In the genomic region with DNA sequence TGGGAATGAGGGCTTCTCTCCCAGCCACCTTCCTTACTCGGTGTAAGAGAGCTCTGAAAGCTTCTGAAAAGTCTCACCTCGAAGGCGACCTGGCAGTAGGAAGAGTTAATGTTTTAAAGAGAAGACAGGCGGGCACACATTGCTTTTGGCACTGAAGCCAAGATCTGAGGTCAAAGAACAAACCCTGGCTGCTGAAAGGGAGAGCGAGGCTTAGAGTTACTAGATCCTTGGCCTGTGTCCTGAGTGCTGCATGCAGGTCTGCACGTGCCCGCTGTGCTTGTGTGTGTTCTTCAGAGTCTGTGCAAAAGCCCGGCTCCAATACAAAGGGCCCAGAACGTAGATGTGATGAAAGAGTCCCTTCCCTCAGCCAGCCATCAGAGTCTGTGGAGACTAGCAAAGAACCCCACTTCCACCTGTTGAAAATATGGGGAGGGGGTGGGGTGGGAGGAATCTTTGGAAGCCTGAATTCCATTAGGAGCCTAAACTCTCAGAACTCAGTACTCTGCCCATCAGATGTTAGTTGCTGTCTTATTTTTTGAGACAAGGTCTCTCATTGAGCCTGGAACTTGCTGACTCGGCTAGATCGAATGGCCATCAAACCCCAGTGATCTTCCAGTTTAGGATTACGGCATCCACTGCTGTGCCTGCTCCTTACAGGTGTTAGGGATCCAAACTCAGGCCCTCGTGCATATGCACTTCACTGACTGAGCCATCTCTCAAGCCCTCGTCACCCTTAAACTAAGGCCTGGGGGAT, we compare ENCODE assay signal across 18 mouse cellular contexts. TPM values are rescaled to one million over a fixed set of nuclear protein-coding genes. Genes with fewer than 3 reads are reported as not detected.
DNase-seq lines count a peak whose midpoint lies in the region; ATAC-seq lines count a peak whose summit lies in the region.
"Had no signal": no experiment of that assay in that cellular context is flagged by ENCODE, and none has a peak within 500 bp of the region (broad histone marks: within the 10 kb centered on the region; RNA-seq: fewer than 3 reads in every experiment).

No protein-coding gene starts in this region.

- no peaks in the 10 kb centered on the region for H3K36me3 ChIP-seq in embryonic facial prominence, embryonic 14.5 days (ENCODE audit: control insufficient read depth, insufficient read depth, low read length)
- no peaks in the 10 kb centered on the region for H3K36me3 ChIP-seq in embryonic facial prominence, embryonic 10.5 days (replicated peaks)
- H3K36me3 ChIP-seq: embryonic facial prominence, embryonic 13.5 days; limb, embryonic 13.5 days had no signal

- H3K9me3 ChIP-seq in embryonic facial prominence, embryonic 14.5 days (ENCODE audit: control insufficient read depth, low read length) = no peaks in the 10 kb centered on the region
- no peaks in the 10 kb centered on the region for H3K9me3 ChIP-seq in embryonic facial prominence, embryonic 10.5 days
- H3K9me3 ChIP-seq: embryonic facial prominence, embryonic 13.5 days; limb, embryonic 13.5 days had no signal

- H3K4me1 ChIP-seq in embryonic facial prominence, embryonic 14.5 days (ENCODE audit: control insufficient read depth, insufficient read depth, low read length) = no peaks in the 10 kb centered on the region
- H3K4me1 ChIP-seq in embryonic facial prominence, embryonic 10.5 days = peaks cover 17% of the 10 kb centered on the region

- ATAC-seq in embryonic facial prominence, embryonic 14.5 days (ENCODE audit: low read depth) = no peak
- no peak for ATAC-seq in cerebellum, adult (ENCODE audit: insufficient number of reproducible peaks, low FRiP score, low TSS enrichment)
- ATAC-seq: forebrain, embryonic 14.5 days had no signal

- DNase-seq in embryonic facial prominence, embryonic 14.5 days (ENCODE audit: low spot score) = peak; percentile 35
- no peak for DNase-seq in embryonic facial prominence, embryonic 10.5 days (ENCODE audit: low spot score)
- peak; percentile 24 for DNase-seq in urinary bladder, postnatal 14 days (ENCODE audit: low spot score)
- DNase-seq in urinary bladder, postnatal 10 days (ENCODE audit: low spot score) = no peak
- peak; percentile 80 to 91 for DNase-seq in kidney, postnatal 36 days
- no peak for DNase-seq in adipocyte (ENCODE audit: low spot score)
- no peak for DNase-seq in layer of hippocampus, adult 8-10 months (ENCODE audit: low spot score in 2 of 2)
- DNase-seq: adrenal gland, postnatal 10 days; cerebellum, postnatal 25 days; heart, postnatal 36 days; right cerebral cortex, postnatal 14 days; thymus, postnatal 25 days had no signal

- no peak overlapping the region for H3K9ac ChIP-seq in embryonic facial prominence, embryonic 14.5 days (ENCODE audit: low read depth, low read length)
- H3K9ac ChIP-seq: embryonic facial prominence, embryonic 13.5 days; limb, embryonic 13.5 days had no signal

- H3K4me3 ChIP-seq in embryonic facial prominence, embryonic 14.5 days (ENCODE audit: low read depth, low read length) = no peak overlapping the region
- no peak overlapping the region for H3K4me3 ChIP-seq in embryonic facial prominence, embryonic 10.5 days
- H3K4me3 ChIP-seq: embryonic facial prominence, embryonic 13.5 days; limb, embryonic 13.5 days had no signal

- no peaks in the 10 kb centered on the region for H3K27me3 ChIP-seq in embryonic facial prominence, embryonic 14.5 days (replicated peaks; ENCODE audit: control insufficient read depth, insufficient read depth, low read length)
- H3K27me3 ChIP-seq in embryonic facial prominence, embryonic 10.5 days (replicated peaks; ENCODE audit: low read depth, poor library complexity, severe bottlenecking) = no peaks in the 10 kb centered on the region
- H3K27me3 ChIP-seq: embryonic facial prominence, embryonic 13.5 days; limb, embryonic 13.5 days had no signal

- no peak overlapping the region for H3K4me2 ChIP-seq in embryonic facial prominence, embryonic 14.5 days (ENCODE audit: low read depth, low read length)
- H3K4me2 ChIP-seq: embryonic facial prominence, embryonic 13.5 days; heart, embryonic 11.5 days; limb, embryonic 13.5 days; midbrain, embryonic 11.5 days had no signal

- 74% methylated on average over 14 of the region's 14 CpGs for WGBS in embryonic facial prominence, embryonic 14.5 days
- 81% methylated on average over 14 of the region's 14 CpGs for WGBS in embryonic facial prominence, embryonic 10.5 days

- H3K27ac ChIP-seq in embryonic facial prominence, embryonic 14.5 days (replicated peaks; ENCODE audit: low read depth, low read length) = no peak overlapping the region
- no peak overlapping the region for H3K27ac ChIP-seq in embryonic facial prominence, embryonic 10.5 days (replicated peaks)
- H3K27ac ChIP-seq: embryonic facial prominence, embryonic 13.5 days; limb, embryonic 13.5 days had no signal

RNA-seq across cellular contexts. Expression of a gene that starts 41.8 kb away (rescaled TPM):
- polyA plus RNA-seq in embryonic facial prominence, embryonic 14.5 days (2014; fragmentation: Nextera tagmentation; extraction: Ambion mirVana) = 10.6 and 14.3 TPM in 2 replicates
- 5.3 and 5.8 TPM in 2 replicates for polyA plus RNA-seq in embryonic facial prominence, embryonic 10.5 days (2016; fragmentation: Nextera tagmentation; extraction: Ambion mirVana)
- 1 to 10 TPM in 1 of 4 experiments, under 1 TPM in 3; 0.43 to 1.5 (median 0.69) TPM for total RNA-seq in layer of hippocampus, adult 8-10 months (2022)

Comparison
In these comparisons a context has a peak if more than half of its experiments do, and no peak if none do; other contexts are left out.
1. DNase-seq: peak in embryonic facial prominence, embryonic 14.5 days (single experiment), urinary bladder, postnatal 14 days (single experiment) and kidney, postnatal 36 days (2 of 2); none in embryonic facial prominence, embryonic 10.5 days (single experiment), urinary bladder, postnatal 10 days (single experiment), adipocyte (single experiment) and layer of hippocampus, adult 8-10 months (0 of 2).